15 mouse cellular contexts compared by ENCODE assay signal in the genomic region with DNA sequence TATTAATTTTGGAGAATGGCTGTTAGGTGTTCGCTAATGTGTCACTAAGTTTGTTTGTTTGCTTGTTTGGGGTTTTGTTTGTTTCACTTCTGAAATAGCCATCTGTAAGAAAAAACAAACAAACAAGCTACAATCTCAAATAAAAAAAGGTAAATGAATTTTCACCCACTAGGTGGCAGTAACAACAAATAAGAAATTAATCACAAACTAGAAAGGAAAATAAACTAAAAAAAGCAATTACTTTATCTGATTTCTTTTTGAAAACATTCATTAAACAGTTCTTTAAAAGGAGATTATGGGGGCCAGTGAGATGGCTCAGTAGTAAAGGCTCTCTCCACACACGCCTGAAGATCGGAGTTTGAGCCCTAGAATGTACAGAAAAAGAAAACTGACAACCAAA.
DNase-seq lines count a peak whose midpoint lies in the region; ATAC-seq and TF ChIP-seq lines count a peak whose summit lies in the region.
"Had no signal": no experiment of that assay in that cellular context is flagged by ENCODE, and none has a peak within 500 bp of the region (broad histone marks: within the 10 kb centered on the region; RNA-seq: fewer than 3 reads in every experiment).

No protein-coding gene starts in this region.

- H3K27ac ChIP-seq in forebrain, embryonic 12.5 days: no peak overlapping the region
- no peak overlapping the region for H3K27ac ChIP-seq in forebrain, embryonic 11.5 days (ENCODE audit: low read depth, low read length)
- H3K27ac ChIP-seq in kidney, postnatal 0 days: no peak overlapping the region
- H3K27ac ChIP-seq in kidney, embryonic 16.5 days (ENCODE audit: low read length): no peak overlapping the region
- H3K27ac ChIP-seq: heart, embryonic 15.5 days; macrophage; neural tube, embryonic 15.5 days had no signal

- no peaks in the 10 kb centered on the region for H3K9me3 ChIP-seq in forebrain, embryonic 12.5 days
- no peaks in the 10 kb centered on the region for H3K9me3 ChIP-seq in forebrain, embryonic 11.5 days (ENCODE audit: control insufficient read depth, low read length)
- H3K9me3 ChIP-seq in kidney, postnatal 0 days (replicated peaks; ENCODE audit: low read length): no peaks in the 10 kb centered on the region
- no peaks in the 10 kb centered on the region for H3K9me3 ChIP-seq in kidney, embryonic 16.5 days (ENCODE audit: low read length)
- H3K9me3 ChIP-seq: heart, embryonic 15.5 days; neural tube, embryonic 15.5 days had no signal

- no peak overlapping the region for H3K4me3 ChIP-seq in forebrain, embryonic 12.5 days (replicated peaks)
- no peak overlapping the region for H3K4me3 ChIP-seq in forebrain, embryonic 11.5 days (ENCODE audit: low read depth, low read length)
- no peak overlapping the region for H3K4me3 ChIP-seq in kidney, postnatal 0 days (replicated peaks; ENCODE audit: low read depth, low read length)
- H3K4me3 ChIP-seq in kidney, embryonic 16.5 days (ENCODE audit: low read length): no peak overlapping the region
- H3K4me3 ChIP-seq: heart, embryonic 15.5 days; neural tube, embryonic 15.5 days had no signal

- no peak overlapping the region for H3K9ac ChIP-seq in forebrain, embryonic 12.5 days
- no peak overlapping the region for H3K9ac ChIP-seq in forebrain, embryonic 11.5 days (ENCODE audit: low read length)
- H3K9ac ChIP-seq in kidney, postnatal 0 days (ENCODE audit: low read depth, low read length): no peak overlapping the region
- no peak overlapping the region for H3K9ac ChIP-seq in kidney, embryonic 16.5 days (replicated peaks; ENCODE audit: low read length)
- H3K9ac ChIP-seq: heart, embryonic 15.5 days; liver, postnatal 0 days; neural tube, embryonic 15.5 days had no signal

- no peaks in the 10 kb centered on the region for H3K4me1 ChIP-seq in forebrain, embryonic 12.5 days
- H3K4me1 ChIP-seq in forebrain, embryonic 11.5 days (replicated peaks; ENCODE audit: control insufficient read depth, insufficient read depth, low read length): no peaks in the 10 kb centered on the region
- no peaks in the 10 kb centered on the region for H3K4me1 ChIP-seq in kidney, postnatal 0 days (replicated peaks; ENCODE audit: insufficient read depth, low read length)
- H3K4me1 ChIP-seq in kidney, embryonic 16.5 days (ENCODE audit: insufficient read depth, low read length): no peaks in the 10 kb centered on the region
- H3K4me1 ChIP-seq: heart, embryonic 15.5 days; neural tube, embryonic 15.5 days had no signal

- H3K4me2 ChIP-seq in forebrain, embryonic 12.5 days: no peak overlapping the region
- H3K4me2 ChIP-seq in forebrain, embryonic 11.5 days (ENCODE audit: low read depth, low read length, severe bottlenecking): no peak overlapping the region
- no peak overlapping the region for H3K4me2 ChIP-seq in kidney, postnatal 0 days (ENCODE audit: low read length)
- H3K4me2 ChIP-seq in kidney, embryonic 16.5 days (replicated peaks; ENCODE audit: low read depth, low read length): no peak overlapping the region
- H3K4me2 ChIP-seq: heart, embryonic 15.5 days; neural tube, embryonic 15.5 days had no signal

- DNase-seq in forebrain, embryonic 11.5 days (ENCODE audit: low spot score): no peak
- peak; percentile 54 for DNase-seq in kidney, postnatal 0 days (ENCODE audit: low spot score)
- DNase-seq in 3T3-L1 (ENCODE audit: low read depth, low spot score): peak; percentile 60
- peak; percentile 46 for DNase-seq in NIH3T3 (ENCODE audit: low read depth)
- no peak for DNase-seq in ovary, postnatal 14 days (ENCODE audit: low spot score)
- no peak for DNase-seq in thymus, postnatal 14 days
- DNase-seq: adrenal gland, adult 8-10 months; kidney, postnatal 10 days; liver, postnatal 0 days had no signal

- 0 out of 2 replicates have a peak, but pooled peaks have one; percentile 62 for ATAC-seq in forebrain, embryonic 12.5 days (ENCODE audit: low FRiP score)
- ATAC-seq in forebrain, embryonic 11.5 days (replicated peaks; ENCODE audit: low FRiP score): no peak
- no peak for ATAC-seq in kidney, postnatal 0 days (replicated peaks; ENCODE audit: low FRiP score, low read depth)
- no peak for ATAC-seq in kidney, embryonic 16.5 days (ENCODE audit: low FRiP score, low TSS enrichment)
- ATAC-seq: inflammation-experienced regulatory T-cells, adult 6 months; liver, postnatal 0 days had no signal

- TF ChIP-seq CTCF in kidney, postnatal 0 days (IDR thresholded peaks at IDR 0.05; ENCODE audit: low read depth): peak; percentile 61

- no peaks in the 10 kb centered on the region for H3K27me3 ChIP-seq in forebrain, embryonic 12.5 days
- no peaks in the 10 kb centered on the region for H3K27me3 ChIP-seq in forebrain, embryonic 11.5 days (ENCODE audit: control insufficient read depth, insufficient read depth, low read length)
- no peaks in the 10 kb centered on the region for H3K27me3 ChIP-seq in kidney, postnatal 0 days (ENCODE audit: insufficient read depth, low read length)
- H3K27me3 ChIP-seq in kidney, embryonic 16.5 days (ENCODE audit: insufficient read depth, low read length): no peaks in the 10 kb centered on the region
- H3K27me3 ChIP-seq: heart, embryonic 15.5 days; neural tube, embryonic 15.5 days had no signal

- 88% methylated on average over 3 of the region's 3 CpGs for WGBS in forebrain, embryonic 12.5 days
- WGBS in forebrain, embryonic 11.5 days: 92% methylated on average over 3 of the region's 3 CpGs
- 71% methylated on average over 3 of the region's 3 CpGs for WGBS in kidney, postnatal 0 days
- 76% methylated on average over 3 of the region's 3 CpGs for WGBS in kidney, embryonic 16.5 days

- no peaks in the 10 kb centered on the region for H3K36me3 ChIP-seq in forebrain, embryonic 12.5 days (replicated peaks)
- H3K36me3 ChIP-seq in forebrain, embryonic 11.5 days (ENCODE audit: control insufficient read depth, insufficient read depth, low read length): no peaks in the 10 kb centered on the region
- no peaks in the 10 kb centered on the region for H3K36me3 ChIP-seq in kidney, postnatal 0 days (ENCODE audit: insufficient read depth, low read length)
- H3K36me3 ChIP-seq in kidney, embryonic 16.5 days (ENCODE audit: insufficient read depth, low read length): no peaks in the 10 kb centered on the region
- H3K36me3 ChIP-seq: heart, embryonic 15.5 days; neural tube, embryonic 15.5 days had no signal

Comparison
In these comparisons a context has a peak if more than half of its experiments do, and no peak if none do; other contexts are left out.
1. DNase-seq: peak in kidney, postnatal 0 days (single experiment), 3T3-L1 (single experiment) and NIH3T3 (single experiment); none in forebrain, embryonic 11.5 days (single experiment), ovary, postnatal 14 days (single experiment) and thymus, postnatal 14 days (single experiment).